Mouse (Mus musculus) gastrocnemius, postnatal 36 days (tissue): ENCODE data around the gene Sipa1l1. TPM values are rescaled to one million over a fixed set of nuclear protein-coding genes. Genes with fewer than 3 reads are reported as not detected.

Source experiments
- DNase-seq, 2 experiments: peaks; one replicate each; pipeline ENCODE4 v3.0.0; 2022
- intact Hi-C: fragments of 180-260 bp; cut with DNase I; formaldehyde crosslinking; loops from one replicate; pipeline ENCODE4 v1.15.1; 2025
- total RNA-seq, 2 experiments: library from RNA; stranded (reverse); gene quantifications; 2 replicates each; pipeline ENCODE4 v1.2.3; 2021

The Sipa1l1 gene
- total RNA-seq, 2 experiments from 2014 or later: 7.7 to 8.0 TPM

DNA sequence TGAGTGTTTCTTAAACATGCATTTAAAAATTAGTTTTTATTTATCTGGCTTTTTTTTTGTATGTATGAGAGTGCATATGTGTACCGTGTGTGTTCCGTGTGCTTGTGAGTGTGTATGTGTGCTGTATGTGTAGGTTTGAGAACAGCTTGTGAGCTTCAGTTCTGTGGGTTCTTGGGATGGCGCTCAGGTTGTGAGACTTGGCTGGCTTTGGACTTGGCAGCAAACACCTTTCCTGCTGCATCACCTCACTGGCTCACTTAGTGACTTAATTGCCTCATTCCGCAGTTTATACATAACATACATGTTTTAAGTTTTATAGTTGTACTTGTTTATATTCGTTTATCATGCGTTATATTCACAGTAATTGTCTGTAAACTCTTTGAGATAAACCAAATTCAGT lies 35.0 kb downstream of the Sipa1l1 start:
- DNase-seq: no peak
- intact Hi-C loops: no loop called here

GRCm38 (mm10) chr12:82206857-82207647 lies 37.9 kb downstream of the Sipa1l1 start:
- intact Hi-C loops: no loop called here
- no peak for DNase-seq

DNA sequence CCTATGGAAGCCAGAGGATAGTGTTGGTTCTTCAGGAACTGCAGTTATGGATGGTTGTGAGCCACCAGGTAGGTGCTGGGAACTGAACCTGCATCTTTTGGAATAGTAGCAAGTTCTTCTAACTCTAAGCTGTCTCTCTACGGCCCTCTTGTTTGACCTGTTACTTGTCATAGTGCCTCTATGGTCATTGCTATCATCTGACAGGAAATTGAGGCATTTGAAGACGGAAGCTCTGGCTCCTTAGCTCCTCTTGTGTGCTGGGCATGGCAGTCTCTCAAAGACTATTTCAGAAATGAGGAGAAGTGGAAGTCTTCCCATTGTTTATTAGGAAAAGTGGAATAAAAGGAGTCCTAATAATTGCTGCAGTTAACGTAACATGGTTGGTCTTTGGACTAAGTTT lies 38.9 kb downstream of the Sipa1l1 start:
- intact Hi-C loops: no loop called here

GRCm38 (mm10) chr12:82208611-82209010 lies 39.5 kb downstream of the Sipa1l1 start:
- intact Hi-C loops: no loop called here
- no peak for DNase-seq

More for the DNA sequence above, 38.9 kb downstream of the Sipa1l1 start:
- DNase-seq: no peak

DNA sequence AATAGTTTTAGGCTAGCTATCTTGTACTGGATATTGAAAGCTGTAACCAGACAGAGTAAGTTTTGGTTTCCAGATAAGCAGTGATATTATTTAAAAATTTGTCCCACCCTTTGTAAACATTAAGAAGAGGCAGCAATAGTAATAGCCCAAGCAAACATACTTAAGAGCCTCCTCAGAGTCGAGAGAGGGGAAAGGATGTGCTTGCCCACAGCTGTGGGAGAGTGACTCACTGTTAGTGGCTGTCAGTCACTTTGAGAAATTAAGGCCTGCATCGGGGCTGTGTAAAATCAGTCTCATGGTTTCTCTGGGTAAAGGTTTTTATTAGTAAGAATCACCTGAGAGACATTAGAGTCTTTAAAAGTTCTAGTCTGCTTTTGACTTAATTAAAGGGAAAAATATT lies 40.6 kb downstream of the Sipa1l1 start:
- intact Hi-C loops: no loop called here
- no peak for DNase-seq

- DNase-seq: no peak
- intact Hi-C loops: no loop called here
Observed at GRCm38 (mm10) chr12:82213056-82213455, 43.9 kb downstream of the Sipa1l1 start.

- no peak for DNase-seq
- intact Hi-C loops: no loop called here
Observed at GRCm38 (mm10) chr12:82214916-82215315, 45.8 kb downstream of the Sipa1l1 start.

- no peak for DNase-seq
- intact Hi-C loops: no loop called here
Observed at GRCm38 (mm10) chr12:82216801-82217553, 47.9 kb downstream of the Sipa1l1 start.

DNA sequence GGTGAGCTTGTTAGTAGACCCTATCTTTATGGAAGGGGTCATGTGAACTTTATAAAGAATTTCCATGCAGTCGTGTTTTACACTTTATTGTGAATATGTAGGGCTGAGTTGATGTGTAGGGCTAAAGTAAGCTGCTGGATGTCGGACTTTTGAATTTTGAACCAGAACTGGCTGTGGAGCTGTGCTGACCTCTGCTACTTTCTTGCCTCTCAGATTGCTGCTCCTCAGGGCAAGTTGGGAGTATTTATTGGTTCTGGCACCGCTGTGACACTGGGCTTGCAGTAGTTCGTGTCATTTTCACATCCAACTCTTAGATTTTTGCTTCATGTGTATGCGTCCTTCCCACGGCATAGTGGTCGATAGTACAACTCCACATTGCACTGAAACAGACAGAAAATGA lies 49.1 kb downstream of the Sipa1l1 start:
- DNase-seq: no peak
- intact Hi-C loops: no loop called here

GRCm38 (mm10) chr12:82220367-82221089 lies 51.4 kb downstream of the Sipa1l1 start:
- no peak for DNase-seq
- intact Hi-C loops: no loop called here

DNA sequence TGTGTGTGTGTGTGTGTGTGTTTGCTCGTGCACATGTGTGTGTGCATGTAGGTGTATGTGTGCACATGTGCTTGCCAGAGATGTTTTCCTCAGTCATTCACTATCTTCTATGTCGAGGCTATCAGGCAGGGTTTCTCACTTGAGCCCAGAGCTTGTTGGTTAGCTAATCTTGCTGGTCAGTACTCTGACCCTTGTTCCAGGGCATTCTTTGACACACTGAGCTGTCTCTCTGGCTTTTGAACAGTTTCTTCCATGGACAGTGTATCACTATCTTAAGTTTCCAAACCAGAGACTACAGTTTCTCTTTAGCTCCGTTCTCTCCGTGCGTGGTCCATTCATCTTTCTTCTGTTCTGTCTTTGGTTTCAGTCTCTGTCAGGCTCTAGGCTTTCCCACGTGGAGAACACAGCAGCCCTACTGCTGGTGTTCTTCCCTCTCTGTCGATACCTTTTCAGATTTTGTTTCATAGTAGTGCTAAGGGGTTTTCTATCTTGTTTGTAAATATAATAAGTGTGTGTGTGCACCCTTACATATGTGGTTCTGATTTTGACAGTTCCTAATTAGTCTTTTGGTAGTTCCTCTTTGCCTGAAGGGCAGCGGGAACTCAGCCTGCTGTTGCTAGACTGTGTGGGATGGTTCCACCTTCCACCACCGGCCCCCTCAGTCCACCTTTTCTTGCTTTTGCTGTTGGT lies 54.2 kb downstream of the Sipa1l1 start:
- intact Hi-C loops: no loop called here
- DNase-seq: no peak

- intact Hi-C loops: no loop called here
- DNase-seq: no peak
Observed at GRCm38 (mm10) chr12:82224848-82225247, 55.7 kb downstream of the Sipa1l1 start.

DNA sequence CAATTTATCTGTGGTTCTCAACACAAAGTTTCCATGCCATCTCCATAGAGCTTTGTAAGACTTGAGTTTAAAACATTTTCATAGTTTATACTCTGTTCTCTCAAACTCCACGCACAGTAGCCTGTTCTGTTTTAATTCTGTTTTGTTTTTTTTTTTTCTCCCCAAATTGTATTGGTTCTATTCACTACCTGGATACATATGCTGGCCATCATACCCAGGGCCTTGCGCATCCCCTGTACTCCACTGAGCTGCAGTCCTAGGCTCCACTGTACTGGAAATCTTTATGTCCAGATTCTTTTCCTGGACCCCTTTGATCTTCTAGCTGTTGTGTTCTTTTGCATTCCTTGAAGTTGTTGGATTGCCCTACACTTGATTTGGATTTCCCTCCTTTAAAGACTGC lies 56.2 kb downstream of the Sipa1l1 start:
- DNase-seq: no peak
- intact Hi-C loops: no loop called here

- DNase-seq: no peak
- intact Hi-C loops: no loop called here
Observed at GRCm38 (mm10) chr12:82225751-82226228, 56.7 kb downstream of the Sipa1l1 start.

- DNase-seq: no peak
- intact Hi-C loops: no loop called here
Observed at GRCm38 (mm10) chr12:82226311-82227066, 57.4 kb downstream of the Sipa1l1 start.

- intact Hi-C loops: no loop called here
- no peak for DNase-seq
Observed at GRCm38 (mm10) chr12:82230127-82230526, 61.0 kb downstream of the Sipa1l1 start.

DNA sequence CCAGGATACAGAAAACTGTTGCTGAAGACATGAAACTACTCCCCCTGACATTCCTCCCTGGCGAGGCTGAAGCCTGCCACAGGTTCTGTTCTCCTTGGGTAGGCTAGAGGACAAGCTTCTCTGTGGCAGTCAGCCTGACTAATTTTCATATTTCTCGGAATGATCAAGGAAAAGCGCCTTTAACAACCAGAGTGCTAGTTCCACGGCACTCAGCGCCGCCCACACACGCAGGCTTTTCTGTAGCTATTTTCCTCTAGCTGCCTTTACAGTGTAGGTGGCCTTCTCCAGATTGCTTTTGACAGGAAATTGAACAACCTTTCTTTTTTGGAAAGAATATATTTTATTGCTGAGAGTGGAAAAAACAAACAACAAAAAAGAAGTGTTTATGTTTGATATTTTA lies 62.1 kb downstream of the Sipa1l1 start:
- no peak for DNase-seq
- intact Hi-C loops: no loop called here

DNA sequence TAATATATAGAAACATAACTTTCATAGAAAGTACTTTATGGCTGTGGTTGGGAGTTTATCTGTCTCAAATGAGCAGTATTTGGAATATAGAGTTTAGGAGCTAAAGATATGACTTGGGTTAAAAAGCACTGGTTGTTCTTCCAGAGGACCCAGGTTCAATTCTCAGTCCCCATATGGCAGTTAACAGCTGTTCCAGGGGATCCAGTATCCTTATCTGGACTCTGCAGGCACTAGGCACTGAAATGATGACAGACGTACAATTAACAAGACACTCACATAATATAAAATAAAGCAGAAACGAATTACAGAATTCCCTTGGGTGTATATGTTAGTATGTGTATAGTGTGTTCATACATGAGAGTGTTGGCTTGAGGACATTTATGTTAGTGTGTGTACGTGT lies 64.1 kb downstream of the Sipa1l1 start:
- intact Hi-C loops: no loop called here
- DNase-seq: no peak

DNA sequence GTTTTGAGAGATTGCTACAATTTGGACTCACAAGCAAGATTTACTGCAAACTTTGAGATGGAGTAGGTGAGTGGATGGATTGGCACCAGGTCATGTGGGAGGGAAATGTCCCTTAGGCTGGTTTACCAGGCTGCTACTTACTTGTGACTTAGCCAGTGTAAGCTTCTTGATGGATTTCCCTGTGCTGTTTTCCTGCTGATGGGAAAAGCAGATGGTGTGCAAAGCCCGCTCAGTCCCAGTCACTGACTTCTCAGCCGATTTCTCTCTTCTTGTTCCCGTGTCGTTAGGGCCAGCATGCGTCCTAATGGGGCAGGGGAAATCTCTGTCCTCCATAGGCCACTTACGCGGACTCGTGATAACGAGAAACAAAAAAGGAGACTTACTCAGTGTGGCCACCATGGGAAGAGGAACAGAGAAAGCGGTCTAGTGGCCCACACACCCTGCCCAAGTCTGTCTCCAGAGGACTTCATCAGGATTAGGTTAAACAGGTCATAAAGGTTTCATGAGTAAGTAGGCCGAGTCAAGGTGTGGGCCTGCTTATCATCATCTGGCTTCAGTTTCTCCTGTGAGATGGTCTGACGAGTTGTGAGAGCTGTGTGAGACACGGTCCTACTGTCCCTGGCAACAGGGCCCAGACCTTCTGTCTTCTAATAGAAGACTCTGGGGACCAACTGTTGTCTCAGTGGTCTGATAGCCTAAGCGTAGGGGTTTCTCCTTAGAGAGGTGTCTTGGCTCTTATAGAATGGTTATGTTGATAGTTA lies 65.5 kb downstream of the Sipa1l1 start:
- no peak for DNase-seq
- intact Hi-C loops: no loop called here
